Mouse (Mus musculus) midbrain, embryonic 13.5 days (tissue): ENCODE results near the gene Lrrc47. TPM values are rescaled to one million over a fixed set of nuclear protein-coding genes. Genes with fewer than 3 reads are reported as not detected.
A peak's percentile ranks its signal among the peaks of the same experiment; 100 is the strongest.

ENCODE experiments used
- ATAC-seq: fragments of 200-750 bp; cut with Nextera tagmentation; 2 replicates; pipeline ENCODE4 v1.8.0; 2017; ENCODE audit warnings: mild to moderate bottlenecking, moderate TSS enrichment, moderate library complexity
- H3K27ac ChIP-seq: fragments of 300-500 bp; sonication (generic); 2 replicates; pipeline ENCODE4 v1.5.1; 2015; ENCODE audit warnings: inconsistent platforms, mild to moderate bottlenecking, moderate library complexity
- H3K27me3 ChIP-seq: fragments of 300-500 bp; sonication (generic); 2 replicates; pipeline ENCODE4 v1.6.1; 2015; ENCODE audit warnings: mild to moderate bottlenecking, inconsistent platforms
- H3K36me3 ChIP-seq: fragments of 300-500 bp; sonication (generic); 2 replicates; pipeline ENCODE4 v1.6.1; 2015; ENCODE audit warnings: mild to moderate bottlenecking, inconsistent platforms
- H3K4me1 ChIP-seq: fragments of 300-500 bp; sonication (generic); replicated peaks from 2 replicates; pipeline ENCODE4 v1.6.1; 2015; ENCODE audit warnings: inconsistent platforms
- H3K4me2 ChIP-seq: fragments of 300-500 bp; sonication (generic); replicated peaks from 2 replicates; pipeline ENCODE4 v1.6.1; 2015; ENCODE audit warnings: moderate library complexity, mild to moderate bottlenecking, inconsistent platforms
- H3K4me3 ChIP-seq: fragments of 300-500 bp; sonication (generic); replicated peaks from 2 replicates; pipeline ENCODE4 v1.5.1; 2015; ENCODE audit warnings: mild to moderate bottlenecking, inconsistent platforms
- H3K9ac ChIP-seq: fragments of 300-500 bp; sonication (generic); replicated peaks from 2 replicates; pipeline ENCODE4 v1.6.1; 2015; ENCODE audit warnings: mild to moderate bottlenecking, inconsistent platforms
- H3K9me3 ChIP-seq: fragments of 300-500 bp; sonication (generic); 2 replicates; pipeline ENCODE4 v1.6.1; 2016; ENCODE audit warnings: mild to moderate bottlenecking, inconsistent platforms
- WGBS: fragments of 180-500 bp; shearing (Covaris S2); methylation state at CpG from one replicate; pipeline ENCODE4 v1.1.7; 2015; 5-methylcytosine and 5-hydroxymethylcytosine counted together
- polyA plus RNA-seq: library from polyadenylated mRNA; unstranded; fragments of >200 nt; fragmentation: Nextera tagmentation; extraction: Ambion mirVana; gene quantifications from 2 replicates; pipeline ENCODE4 v1.2.1, GENCODE M21; 2015

The Lrrc47 gene
- polyA plus RNA-seq, 1 experiment from 2014 or later, result 24.7 TPM

DNA sequence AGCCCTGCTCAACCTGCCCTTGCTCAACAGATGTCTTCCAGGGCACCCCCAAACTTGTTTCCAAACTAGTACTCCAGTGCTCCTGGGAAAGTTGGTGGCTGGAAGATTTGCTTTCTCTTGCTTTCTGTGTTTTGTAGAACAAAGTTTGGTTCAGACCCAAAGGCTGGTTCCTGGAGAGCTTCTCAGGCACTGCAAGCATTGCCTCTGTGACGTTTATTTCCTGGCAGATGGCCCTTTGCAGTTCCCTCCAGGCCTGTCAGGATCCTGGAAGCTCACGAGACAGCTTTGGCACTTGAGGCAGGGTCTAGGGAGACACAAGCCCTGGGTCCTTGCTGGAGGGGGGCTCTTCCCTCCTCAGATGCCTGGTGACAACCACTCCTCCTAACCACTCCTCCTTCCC lies 45.1 kb downstream of the Lrrc47 start:
- Histone ChIP-seq H3K36me3 (no peaks in the 10 kb centered on the region), H3K4me2 (no peak overlapping the region), H3K9me3 (no peaks in the 10 kb centered on the region), H3K27ac (no peak overlapping the region), H3K4me3 (no peak overlapping the region), H3K9ac (no peak overlapping the region), H3K27me3 (no peaks in the 10 kb centered on the region), H3K4me1 (no peaks in the 10 kb centered on the region)
- no peak for ATAC-seq
- WGBS, result 68% methylated on average over 2 of the region's 2 CpGs

DNA sequence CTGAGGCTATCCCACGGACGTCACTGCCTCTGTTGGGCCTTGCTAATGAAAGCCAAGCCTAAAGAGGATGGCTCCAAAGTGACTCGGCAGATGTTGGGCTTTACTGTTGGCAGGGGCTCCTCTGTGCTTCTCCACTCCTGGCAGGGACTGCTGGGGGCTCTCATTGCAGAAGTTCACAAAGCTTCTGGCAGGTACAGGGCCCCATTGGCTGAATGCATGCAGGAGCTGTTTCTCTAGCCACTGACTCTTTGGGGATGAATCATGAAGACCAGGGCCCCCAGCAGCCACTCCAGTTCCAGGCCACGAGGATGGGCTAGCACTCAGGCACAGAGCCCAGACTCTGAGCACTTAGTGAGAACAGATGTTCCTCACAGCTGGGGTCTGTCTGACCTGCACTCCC lies 46.2 kb downstream of the Lrrc47 start:
- H3K4me3 ChIP-seq, result no peak overlapping the region

GRCm38 (mm10) chr4:154064827-154065773 lies 53.6 kb downstream of the Lrrc47 start:
- H3K27ac ChIP-seq, result no peak overlapping the region
- peak; percentile 76 for ATAC-seq
- peaks cover 19% of the 10 kb centered on the region for H3K27me3 ChIP-seq
- H3K9me3 ChIP-seq, result no peaks in the 10 kb centered on the region
- WGBS, result 63% methylated on average over 14 of the region's 14 CpGs
- H3K36me3 ChIP-seq, result no peaks in the 10 kb centered on the region
- H3K4me3 ChIP-seq, result no peak overlapping the region
- no peak overlapping the region for H3K4me2 ChIP-seq
- 0 out of 2 replicates have a peak overlapping the region, but pooled peaks have one; percentile 36 for H3K9ac ChIP-seq
- no peaks in the 10 kb centered on the region for H3K4me1 ChIP-seq

More for the DNA sequence above, 46.2 kb downstream of the Lrrc47 start:
- ATAC-seq, result no peak
- H3K27ac ChIP-seq, result no peak overlapping the region
- H3K4me1 ChIP-seq, result no peaks in the 10 kb centered on the region
- no peaks in the 10 kb centered on the region for H3K27me3 ChIP-seq
- no peak overlapping the region for H3K9ac ChIP-seq
- no peak overlapping the region for H3K4me2 ChIP-seq
- H3K9me3 ChIP-seq, result no peaks in the 10 kb centered on the region
- H3K36me3 ChIP-seq, result no peaks in the 10 kb centered on the region
- 78% methylated on average over 4 of the region's 4 CpGs for WGBS

- 3% methylated on average over 5 of the region's 5 CpGs for WGBS
- H3K4me2 ChIP-seq, result no peak overlapping the region; the same call in 1 of the 2 replicates
- ATAC-seq, result 0 out of 2 replicates have a peak, but pooled peaks have one; percentile 37
These were observed 59.4 kb downstream of the Lrrc47 start for GRCm38 (mm10) chr4:154070896-154071295.

More at GRCm38 (mm10) chr4:154070896-154071295, 59.4 kb downstream of the Lrrc47 start:
- no peaks in the 10 kb centered on the region for H3K36me3 ChIP-seq
- H3K9ac ChIP-seq, result no peak overlapping the region
- H3K9me3 ChIP-seq, result no peaks in the 10 kb centered on the region
- H3K4me1 ChIP-seq, result peaks cover 4% of the 10 kb centered on the region; the same call in 1 of the 2 replicates
- H3K27me3 ChIP-seq, result peaks cover 42% of the 10 kb centered on the region
- H3K4me3 ChIP-seq, result no peak overlapping the region
- no peak overlapping the region for H3K27ac ChIP-seq

Other genes with a start within 250 kb of the Lrrc47 start
- gene A430005L14Rik, start 54.5 kb upstream of the Lrrc47 start, polyA plus RNA-seq, result 68.2 and 78.9 TPM in 2 replicates
- 12.0 and 13.0 TPM in 2 replicates for gene Dffb, start 36.6 kb upstream of the Lrrc47 start, polyA plus RNA-seq
- gene Cep104, start 36.5 kb upstream of the Lrrc47 start, polyA plus RNA-seq, result 18.0 and 20.4 TPM in 2 replicates
- 4.7 and 6.1 TPM in 2 replicates for gene Smim1, start 14.5 kb downstream of the Lrrc47 start, polyA plus RNA-seq
- gene Ccdc27, start 30.9 kb downstream of the Lrrc47 start, polyA plus RNA-seq, result not detected in 2 replicates
- 0.55 and 1.5 TPM in 2 replicates for gene Trp73, start 128.5 kb downstream of the Lrrc47 start, polyA plus RNA-seq
- gene Wrap73, start 130.6 kb downstream of the Lrrc47 start, polyA plus RNA-seq, result 47.8 and 50.9 TPM in 2 replicates
- gene Tprgl, start 148.9 kb downstream of the Lrrc47 start, polyA plus RNA-seq, result 161 and 173 TPM in 2 replicates
- 6.8 and 6.9 TPM in 2 replicates for gene Megf6, start 159.0 kb downstream of the Lrrc47 start, polyA plus RNA-seq